Mouse (Mus musculus) cerebellum, adult 2 months (tissue): ENCODE data around the gene Nrxn1. TPM values are rescaled to one million over a fixed set of nuclear protein-coding genes. Genes with fewer than 3 reads are reported as not detected.

Experiments
- DNase-seq, 2 experiments: peaks; one replicate each; pipeline ENCODE4 v3.0.0; 2021
- H3K27ac ChIP-seq: fragments of 200-500 bp; 2 replicates; pipeline ENCODE4 v1.5.1; 2012; ENCODE audit warnings: low read length, control low read depth, inconsistent platforms; ENCODE audit not compliant: insufficient read depth
- H3K27me3 ChIP-seq: fragments of 200-500 bp; 2 replicates; pipeline ENCODE4 v1.6.1; 2012; ENCODE audit warnings: inconsistent platforms, mild to moderate bottlenecking, low read length, moderate library complexity; ENCODE audit not compliant: control insufficient read depth, insufficient read depth
- H3K4me1 ChIP-seq: fragments of 200-500 bp; 2 replicates; pipeline ENCODE4 v1.6.1; 2011; ENCODE audit warnings: low read length; ENCODE audit not compliant: control insufficient read depth, insufficient read depth
- H3K4me3 ChIP-seq: fragments of 200-500 bp; replicated peaks from 2 replicates; pipeline ENCODE3; 2011; ENCODE audit warnings: mild to moderate bottlenecking, low read depth, low read length, control low read depth; ENCODE audit not compliant: insufficient read depth
- CTCF ChIP-seq: fragments of 200-500 bp; IDR thresholded peaks from 2 replicates; pipeline ENCODE4 v1.5.1; 2011; ENCODE audit warnings: low read depth, mild to moderate bottlenecking, control low read depth, low read length, moderate library complexity, borderline replicate concordance; ENCODE audit not compliant: insufficient read depth
- POLR2A ChIP-seq: fragments of 200-500 bp; IDR thresholded peaks from 2 replicates; pipeline ENCODE4 v1.6.1; 2011; ENCODE audit warnings: low read length, control low read depth, borderline replicate concordance; ENCODE audit not compliant: insufficient read depth
- WGBS: fragments of 180-500 bp; shearing (Covaris S2); methylation state at CpG from one replicate; pipeline ENCODE4 v1.1.7; 2018; 5-methylcytosine and 5-hydroxymethylcytosine counted together
- polyA plus RNA-seq: library from polyadenylated mRNA; depleted of rRNA; stranded (reverse); fragments of >200 nt; gene quantifications from 2 replicates; pipeline ENCODE4 v1.2.3, GENCODE M21; 2012

Nrxn1 gene
- polyA plus RNA-seq, 1 experiment, result 143 TPM

- no peak for DNase-seq
- Histone ChIP-seq H3K4me1 (no peaks in the 10 kb centered on the region; the same call in 1 of the 2 replicates), H3K4me3 (no peak overlapping the region), H3K27ac (no peak overlapping the region), H3K27me3 (no peaks in the 10 kb centered on the region)
- TF ChIP-seq CTCF (no peak), POLR2A (no peak)
- WGBS, result 86% methylated on average over 3 of the region's 3 CpGs
Measured at GRCm38 (mm10) chr17:90094999-90095398, 997.9 kb downstream of the Nrxn1 start.

GRCm38 (mm10) chr17:90088314-90088650 lies 1004.6 kb downstream of the Nrxn1 start:
- H3K4me3 ChIP-seq, result peak overlapping the region; percentile 63
- no peaks in the 10 kb centered on the region for H3K27me3 ChIP-seq
- DNase-seq, result peak; percentile 96 to 99
- WGBS, result under 1% methylated on average over 12 of the region's 12 CpGs
- TF ChIP-seq POLR2A (peak; percentile 78; the same call in 1 of the 2 replicates), CTCF (no peak)
- peaks cover 3% of the 10 kb centered on the region; the same call in 1 of the 2 replicates for H3K4me1 ChIP-seq
- H3K27ac ChIP-seq, result no peak overlapping the region

- WGBS, result 8% methylated on average over 11 of the region's 11 CpGs
- Histone ChIP-seq H3K4me1 (peaks cover 3% of the 10 kb centered on the region; the same call in 1 of the 2 replicates), H3K4me3 (peak overlapping the region; percentile 63), H3K27ac (peak overlapping the region; percentile 64; the same call in 1 of the 2 replicates), H3K27me3 (no peaks in the 10 kb centered on the region)
- TF ChIP-seq CTCF, result no peak
- TF ChIP-seq POLR2A, result no peak
- peak in 1 of 2 experiments; percentile 28 for DNase-seq
Measured at GRCm38 (mm10) chr17:90087616-90088313, 1005.1 kb downstream of the Nrxn1 start.

- H3K27ac ChIP-seq, result peak overlapping the region; percentile 97
- 11% methylated on average over 1 of the region's 1 CpGs for WGBS
Measured at GRCm38 (mm10) chr17:90086826-90087225, 1006.0 kb downstream of the Nrxn1 start.

GRCm38 (mm10) chr17:90079003-90079402 lies 1013.9 kb downstream of the Nrxn1 start:
- Histone ChIP-seq H3K27me3 (no peaks in the 10 kb centered on the region), H3K4me1 (peaks cover 12% of the 10 kb centered on the region; the same call in 1 of the 2 replicates), H3K27ac (peak overlapping the region; percentile 61; the same call in 1 of the 2 replicates), H3K4me3 (no peak overlapping the region)
- DNase-seq, result no peak
- 14% methylated on average over 6 of the region's 6 CpGs for WGBS
- TF ChIP-seq POLR2A, result no peak
- TF ChIP-seq CTCF, result no peak

More at GRCm38 (mm10) chr17:90086826-90087225, 1006.0 kb downstream of the Nrxn1 start:
- peak; percentile 87 to 97 for DNase-seq
- Histone ChIP-seq H3K4me3 (peak overlapping the region; percentile 63), H3K4me1 (peaks cover 6% of the 10 kb centered on the region; the same call in 1 of the 2 replicates), H3K27me3 (no peaks in the 10 kb centered on the region)
- TF ChIP-seq POLR2A (0 out of 2 replicates have a peak, but pooled peaks have one; percentile 27), CTCF (no peak)

GRCm38 (mm10) chr17:90078488-90078887 lies 1014.4 kb downstream of the Nrxn1 start:
- TF ChIP-seq POLR2A, result no peak
- no peak for TF ChIP-seq CTCF
- no peak for DNase-seq
- 20% methylated on average over 3 of the region's 3 CpGs for WGBS
- Histone ChIP-seq H3K4me1 (peaks cover 9% of the 10 kb centered on the region; the same call in 1 of the 2 replicates), H3K27me3 (no peaks in the 10 kb centered on the region), H3K4me3 (no peak overlapping the region), H3K27ac (no peak overlapping the region; the same call in 1 of the 2 replicates)

- Histone ChIP-seq H3K4me1 (peaks cover 12% of the 10 kb centered on the region; the same call in 1 of the 2 replicates), H3K4me3 (no peak overlapping the region), H3K27me3 (no peaks in the 10 kb centered on the region), H3K27ac (no peak overlapping the region)
- TF ChIP-seq CTCF (no peak), POLR2A (no peak)
- DNase-seq, result no peak
- 28% methylated on average over 1 of the region's 1 CpGs for WGBS
Measured at GRCm38 (mm10) chr17:90062866-90063265, 1030.0 kb downstream of the Nrxn1 start.

GRCm38 (mm10) chr17:90060872-90061271 lies 1032.0 kb downstream of the Nrxn1 start:
- TF ChIP-seq POLR2A (no peak), CTCF (no peak)
- peak in 1 of 2 experiments; percentile 47 for DNase-seq
- no peak overlapping the region for H3K4me3 ChIP-seq
- no peak overlapping the region; the same call in 1 of the 2 replicates for H3K27ac ChIP-seq
- H3K27me3 ChIP-seq, result no peaks in the 10 kb centered on the region
- peaks cover 14% of the 10 kb centered on the region; the same call in 1 of the 2 replicates for H3K4me1 ChIP-seq
- WGBS, result 17% methylated on average over 5 of the region's 5 CpGs
